30 mouse cellular contexts compared by ENCODE assay signal in the genomic region with DNA sequence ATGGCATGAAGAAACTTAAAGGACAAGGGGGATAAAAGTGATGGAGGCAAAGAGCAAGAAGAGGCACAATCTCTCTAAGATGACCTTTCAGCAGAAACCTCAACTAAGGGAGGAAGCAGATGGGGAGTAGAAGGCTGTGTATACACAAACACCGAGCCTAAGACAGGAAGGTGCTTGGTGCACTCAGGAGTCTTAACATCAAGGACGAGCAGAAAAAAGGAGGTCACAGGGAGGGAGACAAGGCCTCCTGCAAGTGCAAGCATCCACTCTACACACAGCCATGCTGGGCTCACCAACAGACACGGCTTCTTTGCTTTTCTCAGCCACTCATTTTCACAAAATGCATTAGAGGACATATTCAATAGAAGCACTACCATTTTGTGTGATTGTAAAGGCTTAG. TPM values are rescaled to one million over a fixed set of nuclear protein-coding genes. Genes with fewer than 3 reads are reported as not detected.
DNase-seq lines count a peak whose midpoint lies in the region; ATAC-seq and TF ChIP-seq lines count a peak whose summit lies in the region.
"Had no signal": no experiment of that assay in that cellular context is flagged by ENCODE, and none has a peak within 500 bp of the region (broad histone marks: within the 10 kb centered on the region; RNA-seq: fewer than 3 reads in every experiment).

No protein-coding gene starts in this region.

- ATAC-seq in hindbrain, postnatal 0 days = no peak
- ATAC-seq: forebrain, embryonic 13.5 days; liver, postnatal 0 days had no signal

- no peaks in the 10 kb centered on the region for H3K9me3 ChIP-seq in hindbrain, postnatal 0 days (ENCODE audit: low read length)
- H3K9me3 ChIP-seq: embryonic facial prominence, embryonic 10.5 days; embryonic facial prominence, embryonic 15.5 days; forebrain, embryonic 13.5 days; heart, embryonic 15.5 days; hindbrain, embryonic 13.5 days; kidney, embryonic 15.5 days; limb, embryonic 12.5 days; megakaryocyte, embryonic 14.5 days; midbrain, embryonic 12.5 days; neural tube, embryonic 13.5 days; stomach, embryonic 15.5 days had no signal

- peaks cover 52% of the 10 kb centered on the region for H3K36me3 ChIP-seq in hindbrain, postnatal 0 days (ENCODE audit: insufficient read depth, low read length)

- no peak overlapping the region for H3K27ac ChIP-seq in hindbrain, postnatal 0 days
- H3K27ac ChIP-seq: embryonic facial prominence, embryonic 10.5 days; embryonic facial prominence, embryonic 15.5 days; forebrain, embryonic 13.5 days; heart, embryonic 15.5 days; hindbrain, embryonic 13.5 days; kidney, embryonic 15.5 days; limb, embryonic 12.5 days; midbrain, embryonic 12.5 days; neural tube, embryonic 13.5 days; stomach, embryonic 15.5 days had no signal

- no peak overlapping the region for H3K4me2 ChIP-seq in hindbrain, postnatal 0 days (ENCODE audit: low read depth, low read length)
- H3K4me2 ChIP-seq: embryonic facial prominence, embryonic 15.5 days; forebrain, embryonic 13.5 days; heart, embryonic 15.5 days; hindbrain, embryonic 13.5 days; kidney, embryonic 15.5 days; limb, embryonic 12.5 days; midbrain, embryonic 12.5 days; neural tube, embryonic 13.5 days; stomach, embryonic 15.5 days had no signal

- no peak for TF ChIP-seq CTCF in hindbrain, postnatal 0 days (IDR thresholded peaks at IDR 0.05; ENCODE audit: low read depth)

- DNase-seq in heart, adult 11 months = peak; percentile 60
- no peak for DNase-seq in heart, adult 9 months (ENCODE audit: low spot score in 2 of 2)
- DNase-seq in CD4-positive, CD25-positive, alpha-beta regulatory T cell, adult 2 months (ENCODE audit: low read depth, low spot score) = peak; percentile 48
- peak; percentile 40 for DNase-seq in naive thymus-derived CD4-positive, alpha-beta T cell, adult 2 months (ENCODE audit: low read depth)
- DNase-seq in thymus, postnatal 14 days = peak; percentile 75
- no peak for DNase-seq in gastrocnemius, postnatal 10 days
- DNase-seq in urinary bladder, postnatal 14 days (ENCODE audit: low spot score) = no peak
- no peak for DNase-seq in hindbrain, postnatal 0 days (ENCODE audit: low spot score)
- DNase-seq: adrenal gland, adult 2 months; adrenal gland, postnatal 36 days; cerebellum, adult 18-20 months; cerebellum, postnatal 14 days; gastrocnemius, postnatal 36 days; heart, postnatal 4 days; kidney, adult 18-20 months; kidney, postnatal 25 days; liver, postnatal 0 days; lung, postnatal 4 days had no signal

- no peaks in the 10 kb centered on the region for H3K4me1 ChIP-seq in hindbrain, postnatal 0 days (ENCODE audit: insufficient read depth, low read length)
- H3K4me1 ChIP-seq: embryonic facial prominence, embryonic 10.5 days; embryonic facial prominence, embryonic 15.5 days; forebrain, embryonic 13.5 days; heart, embryonic 15.5 days; hindbrain, embryonic 13.5 days; kidney, embryonic 15.5 days; limb, embryonic 12.5 days; midbrain, embryonic 12.5 days; neural tube, embryonic 13.5 days; stomach, embryonic 15.5 days had no signal

- H3K4me3 ChIP-seq in hindbrain, postnatal 0 days (ENCODE audit: low read length) = no peak overlapping the region
- H3K4me3 ChIP-seq: embryonic facial prominence, embryonic 10.5 days; embryonic facial prominence, embryonic 15.5 days; forebrain, embryonic 13.5 days; heart, embryonic 15.5 days; hindbrain, embryonic 13.5 days; kidney, embryonic 15.5 days; limb, embryonic 12.5 days; megakaryocyte, embryonic 14.5 days; midbrain, embryonic 12.5 days; myocyte; neural tube, embryonic 13.5 days; stomach, embryonic 15.5 days had no signal

- H3K9ac ChIP-seq in hindbrain, postnatal 0 days (replicated peaks; ENCODE audit: low read length) = no peak overlapping the region
- H3K9ac ChIP-seq: embryonic facial prominence, embryonic 15.5 days; forebrain, embryonic 13.5 days; heart, embryonic 15.5 days; hindbrain, embryonic 13.5 days; kidney, embryonic 15.5 days; limb, embryonic 12.5 days; liver, postnatal 0 days; midbrain, embryonic 12.5 days; neural tube, embryonic 13.5 days; stomach, embryonic 15.5 days had no signal

- no peaks in the 10 kb centered on the region for H3K27me3 ChIP-seq in hindbrain, postnatal 0 days (ENCODE audit: insufficient read depth, low read length)
- H3K27me3 ChIP-seq: embryonic facial prominence, embryonic 15.5 days; forebrain, embryonic 13.5 days; heart, embryonic 15.5 days; hindbrain, embryonic 13.5 days; kidney, embryonic 15.5 days; limb, embryonic 12.5 days; megakaryocyte, embryonic 14.5 days; midbrain, embryonic 12.5 days; neural tube, embryonic 13.5 days; stomach, embryonic 15.5 days had no signal

- 70% methylated on average over 3 of the region's 3 CpGs for WGBS in hindbrain, postnatal 0 days

RNA-seq across cellular contexts. Expression of gene Pfkm, which starts 24.9 kb away (rescaled TPM):
- total RNA-seq in gastrocnemius, postnatal 10 days (2021) = 1,000 to 10,000 TPM; 1,073 to 1,245 TPM
- 97.3 and 102 TPM in 2 replicates for total RNA-seq in hindbrain, postnatal 0 days (2014; rRNA removed)
- polyA plus RNA-seq in hindbrain, postnatal 0 days (2015; fragmentation: Nextera tagmentation; extraction: Ambion mirVana) = 91.5 and 94.0 TPM in 2 replicates

RNA-seq across cellular contexts. Expression of gene Senp1, which starts 26.1 kb away (rescaled TPM):
- 10 to 100 TPM in 1 of 2 experiments, 1 to 10 TPM in 1; 9.6 to 13.3 TPM for total RNA-seq in gastrocnemius, postnatal 10 days (2021)
- 12.7 and 15.0 TPM in 2 replicates for total RNA-seq in hindbrain, postnatal 0 days (2014; rRNA removed)
- 12.5 TPM in 2 replicates for polyA plus RNA-seq in hindbrain, postnatal 0 days (2015; fragmentation: Nextera tagmentation; extraction: Ambion mirVana)

Comparison
In these comparisons a context has a peak if more than half of its experiments do, and no peak if none do; other contexts are left out.
1. DNase-seq: peak in heart, adult 11 months (single experiment), CD4-positive, CD25-positive, alpha-beta regulatory T cell, adult 2 months (single experiment), naive thymus-derived CD4-positive, alpha-beta T cell, adult 2 months (single experiment) and thymus, postnatal 14 days (single experiment); none in heart, adult 9 months (0 of 2), gastrocnemius, postnatal 10 days (single experiment), urinary bladder, postnatal 14 days (single experiment) and hindbrain, postnatal 0 days (single experiment).
2. RNA of gene Pfkm, which starts 24.9 kb away (total RNA-seq): 1,073 to 1,245 TPM in gastrocnemius, postnatal 10 days; 97.3 to 102 TPM in hindbrain, postnatal 0 days; every median in the first group is over 10 times any median in the second.